Mouse (Mus musculus): ENCODE results near the gene Copz1. TPM values are rescaled to one million over a fixed set of nuclear protein-coding genes. Genes with fewer than 3 reads are reported as not detected.
"Not testable (repeated sequence)": the region's sequence is repeated elsewhere in the genome, so short reads cannot be mapped to it uniquely, and the experiment has no call there.

The Copz1 gene
- total RNA-seq, 2 experiments from 2014 or later, result 91.0 to 96.2 TPM

DNA sequence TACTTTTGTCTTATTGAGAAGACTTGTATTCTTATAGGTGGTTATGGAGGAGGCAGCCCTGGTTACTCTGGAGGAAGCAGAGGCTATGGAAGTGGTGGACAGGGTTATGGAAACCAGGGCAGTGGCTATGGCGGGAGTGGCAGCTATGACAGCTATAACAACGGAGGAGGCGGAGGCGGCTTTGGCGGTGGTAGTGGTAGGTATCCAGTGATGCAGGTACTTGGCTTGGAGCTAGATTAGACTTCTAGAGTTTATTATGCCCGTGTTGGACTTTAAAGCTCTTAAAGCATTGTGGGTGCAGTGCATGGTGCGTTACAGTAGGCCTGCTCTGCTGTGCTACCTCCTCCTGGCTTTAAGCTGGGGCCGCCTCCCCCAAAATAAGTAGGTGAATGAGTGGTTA, 29.6 kb upstream of the Copz1 start:
- no peak for DNase-seq (ENCODE audit: low spot score in 2 of 2)
- no peak for TF ChIP-seq CTCF (conservative IDR thresholded peaks at IDR 0.05)
- H3K27ac ChIP-seq, result no peak overlapping the region
- H3K4me3 ChIP-seq, result no peak overlapping the region; the same call in 1 of the 2 replicates

DNA sequence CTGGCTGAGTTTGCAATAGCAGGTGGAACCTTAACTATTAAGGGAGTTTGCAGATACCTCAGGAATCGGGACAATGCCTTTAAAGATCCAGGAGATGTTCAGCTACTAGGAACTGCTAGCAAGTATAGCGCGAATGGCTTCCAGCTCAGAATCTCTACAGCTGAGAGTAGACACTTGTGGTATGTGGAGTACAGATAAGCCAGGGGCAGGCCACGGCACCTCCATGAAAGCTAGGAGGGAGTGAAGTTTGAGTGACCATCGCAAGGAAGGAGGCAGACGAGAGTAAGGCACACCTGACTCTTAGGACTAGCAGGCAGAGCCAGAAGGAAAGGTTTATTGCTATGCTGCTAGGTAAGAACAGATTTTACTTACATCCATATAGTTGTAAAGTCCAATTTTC, 26.9 kb upstream of the Copz1 start:
- H3K4me3 ChIP-seq, result no peak overlapping the region
- H3K27ac ChIP-seq, result no peak overlapping the region
- no peak for DNase-seq (ENCODE audit: low spot score in 2 of 2)
- TF ChIP-seq CTCF (conservative IDR thresholded peaks at IDR 0.05), result no peak

DNA sequence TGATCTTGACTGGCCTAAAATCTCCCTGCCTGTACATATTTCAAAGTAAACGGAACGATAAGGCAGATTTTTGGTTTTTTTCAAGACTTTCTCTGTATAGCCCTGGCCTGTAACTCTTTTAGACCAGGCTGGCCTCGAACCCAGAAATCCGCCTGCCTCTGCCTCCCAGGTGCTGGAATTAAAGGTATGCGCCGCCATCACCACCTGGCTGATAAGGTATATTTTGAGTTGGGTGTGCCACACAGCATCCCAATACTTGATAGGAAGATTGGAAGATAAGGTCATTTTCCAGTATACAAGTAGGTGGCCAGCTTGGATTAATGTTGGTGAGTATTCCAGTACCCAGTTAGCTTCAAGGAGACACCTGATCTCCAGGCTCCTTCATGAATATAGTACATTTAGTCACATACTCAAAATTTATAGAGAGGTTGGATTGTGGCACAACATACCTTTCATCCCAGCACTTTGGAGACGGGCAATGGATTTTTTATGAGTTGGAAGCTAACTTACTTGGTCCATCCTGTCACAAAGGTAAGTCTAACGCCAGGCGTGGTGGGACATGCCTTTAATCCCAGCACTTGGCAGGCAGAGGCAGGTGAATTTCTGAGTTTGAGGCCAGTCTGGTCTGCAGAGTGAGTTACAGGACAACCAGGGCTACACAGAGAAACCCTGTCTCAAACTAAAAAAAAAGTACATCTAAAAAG, 25.3 kb upstream of the Copz1 start:
- no peak for DNase-seq (ENCODE audit: low spot score in 2 of 2)
- TF ChIP-seq CTCF (conservative IDR thresholded peaks at IDR 0.05), result no peak
- Histone ChIP-seq H3K27ac (no peak overlapping the region), H3K4me3 (no peak overlapping the region)

DNA sequence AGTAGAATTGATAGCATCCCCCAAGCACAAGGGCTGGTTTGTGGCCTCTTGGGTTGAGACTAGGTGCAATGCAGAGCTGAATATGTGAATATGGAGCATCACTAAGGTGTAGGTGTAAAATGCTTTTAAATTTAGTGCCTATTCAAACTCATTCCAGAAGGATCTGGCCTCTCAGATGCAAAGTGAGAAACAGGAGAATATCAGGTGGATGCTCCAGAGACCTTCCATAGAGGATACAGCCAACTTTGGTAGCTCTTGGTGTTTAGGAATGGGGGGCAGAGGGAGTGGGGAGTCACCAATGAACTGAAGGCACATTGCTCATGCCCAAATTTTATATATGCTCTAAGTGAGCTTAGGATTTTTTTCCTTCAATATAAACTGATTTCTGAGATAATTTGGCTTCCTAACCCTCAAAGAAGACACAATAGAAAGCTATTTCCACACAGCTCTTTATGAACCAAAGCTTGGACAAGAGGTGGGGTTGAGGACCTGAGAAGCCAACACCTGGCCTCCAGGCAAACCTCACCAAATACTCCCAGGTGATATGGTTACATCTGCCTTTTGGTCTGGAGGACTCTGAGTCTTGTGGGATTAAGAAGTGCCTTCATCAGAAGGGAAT, 24.6 kb upstream of the Copz1 start:
- Histone ChIP-seq H3K4me3 (no peak overlapping the region), H3K27ac (no peak overlapping the region)
- no peak for TF ChIP-seq CTCF (conservative IDR thresholded peaks at IDR 0.05)
- no peak for DNase-seq (ENCODE audit: low spot score in 2 of 2)

DNA sequence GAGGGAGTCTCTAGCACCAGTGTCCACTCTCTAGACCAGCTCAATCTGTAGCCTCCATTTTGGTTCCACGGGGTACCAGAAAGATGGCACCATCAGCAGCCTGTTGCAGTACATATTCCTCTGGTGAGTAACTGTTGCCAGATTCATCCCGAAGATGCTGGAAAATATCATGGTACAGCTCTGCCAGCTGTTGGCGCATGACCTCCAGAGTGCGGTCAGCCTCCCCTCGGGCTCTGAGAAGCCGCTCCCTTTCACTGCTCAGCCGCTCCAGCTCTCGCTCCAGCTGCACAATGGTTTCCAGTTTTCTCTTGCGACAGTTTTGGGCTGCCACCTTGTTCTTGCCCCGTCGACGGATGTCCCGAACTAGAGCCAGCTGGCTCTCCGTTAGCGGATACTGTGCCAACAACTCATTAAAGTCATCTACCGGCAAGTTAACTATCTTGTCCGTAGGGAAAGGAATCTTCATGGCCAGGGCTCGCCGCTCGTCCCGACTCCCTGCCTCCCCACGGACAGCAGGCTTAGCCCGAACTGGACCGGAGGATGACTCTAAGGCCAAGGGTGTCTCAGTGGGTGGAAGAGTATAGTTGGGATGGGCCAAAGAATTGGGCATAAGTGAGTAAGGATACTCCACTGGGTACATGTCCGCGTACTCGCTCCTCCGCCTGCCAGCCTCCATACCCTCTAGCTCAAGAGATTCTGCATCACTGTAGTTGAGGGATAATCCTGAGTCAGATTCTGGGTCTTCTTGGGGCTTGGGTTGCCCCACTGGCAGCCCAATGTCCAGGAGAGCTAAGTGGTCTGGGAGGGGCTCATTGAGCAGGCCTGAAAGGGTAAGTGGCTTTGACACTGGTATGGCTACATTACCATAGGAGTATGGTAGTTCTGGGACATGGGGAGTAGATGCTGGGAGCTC, 23.9 kb upstream of the Copz1 start:
- no peak overlapping the region for H3K4me3 ChIP-seq
- TF ChIP-seq CTCF (conservative IDR thresholded peaks at IDR 0.05), result no peak
- no peak for DNase-seq (ENCODE audit: low spot score in 2 of 2)
- H3K27ac ChIP-seq, result no peak overlapping the region

DNA sequence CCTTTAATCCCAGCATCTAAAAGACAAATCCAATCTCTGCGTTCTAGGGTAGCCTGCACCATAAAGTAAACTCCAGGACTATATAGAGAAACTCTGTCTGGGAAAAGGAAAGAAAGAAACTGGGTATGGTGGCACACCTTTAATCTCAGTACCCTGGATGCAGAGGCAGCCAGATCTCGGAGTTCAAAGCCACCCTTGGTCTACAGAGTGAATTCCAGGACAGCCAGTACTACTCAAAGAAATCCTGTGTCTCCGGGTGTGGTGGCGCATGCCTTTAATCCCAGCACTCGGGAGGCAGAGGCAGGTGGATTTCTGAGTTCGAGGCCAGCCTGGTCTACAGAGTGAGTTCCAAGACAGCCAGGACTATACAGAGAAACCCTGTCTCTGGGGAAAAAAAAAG, 23.0 kb upstream of the Copz1 start:
- not testable (repeated sequence) for H3K27ac ChIP-seq; H3K4me3 ChIP-seq; DNase-seq (ENCODE audit: low spot score in 2 of 2)

- peak; percentile 92 for TF ChIP-seq CTCF (conservative IDR thresholded peaks at IDR 0.05)
- Histone ChIP-seq H3K4me3 (no peak overlapping the region), H3K27ac (no peak overlapping the region)
- DNase-seq (ENCODE audit: low spot score in 2 of 2), result peak in 1 of 2 experiments; percentile 62
Observed at GRCm38 (mm10) chr15:103250195-103250740, 22.2 kb upstream of the Copz1 start.

GRCm38 (mm10) chr15:103251595-103251994, 20.9 kb upstream of the Copz1 start:
- no peak for DNase-seq (ENCODE audit: low spot score in 2 of 2)
- TF ChIP-seq CTCF (conservative IDR thresholded peaks at IDR 0.05), result no peak
- H3K27ac ChIP-seq, result no peak overlapping the region
- no peak overlapping the region for H3K4me3 ChIP-seq

DNA sequence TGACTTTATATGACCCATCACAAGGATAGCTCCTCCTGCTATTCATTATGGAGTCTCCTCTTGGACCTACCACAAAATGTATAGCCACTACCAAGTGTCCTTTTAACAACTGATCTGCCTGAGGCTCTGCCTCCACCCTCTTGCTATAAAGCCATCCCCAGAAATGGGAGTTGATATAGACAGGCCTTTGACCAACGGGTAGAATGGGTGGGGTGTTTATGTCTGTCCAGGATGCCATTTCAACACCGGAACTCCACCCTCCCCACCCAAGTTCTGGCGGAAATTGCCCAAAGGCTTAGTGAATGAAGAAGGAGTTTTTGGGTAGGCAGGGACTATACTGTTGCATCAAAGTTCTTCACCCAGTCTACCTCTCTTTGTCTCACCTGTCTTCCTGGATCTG, 19.9 kb upstream of the Copz1 start:
- H3K4me3 ChIP-seq, result no peak overlapping the region
- DNase-seq (ENCODE audit: low spot score in 2 of 2), result no peak
- TF ChIP-seq CTCF (conservative IDR thresholded peaks at IDR 0.05), result no peak
- no peak overlapping the region for H3K27ac ChIP-seq

- DNase-seq (ENCODE audit: low spot score in 2 of 2), result no peak
- Histone ChIP-seq H3K27ac (no peak overlapping the region), H3K4me3 (no peak overlapping the region)
- TF ChIP-seq CTCF (conservative IDR thresholded peaks at IDR 0.05), result no peak
Observed at GRCm38 (mm10) chr15:103253352-103253751, 19.2 kb upstream of the Copz1 start.

GRCm38 (mm10) chr15:103255169-103255568, 17.3 kb upstream of the Copz1 start:
- Histone ChIP-seq H3K27ac (no peak overlapping the region), H3K4me3 (peak overlapping the region; percentile 43)
- TF ChIP-seq CTCF (conservative IDR thresholded peaks at IDR 0.05), result peak; percentile 47
- DNase-seq (ENCODE audit: low spot score in 2 of 2), result no peak

DNA sequence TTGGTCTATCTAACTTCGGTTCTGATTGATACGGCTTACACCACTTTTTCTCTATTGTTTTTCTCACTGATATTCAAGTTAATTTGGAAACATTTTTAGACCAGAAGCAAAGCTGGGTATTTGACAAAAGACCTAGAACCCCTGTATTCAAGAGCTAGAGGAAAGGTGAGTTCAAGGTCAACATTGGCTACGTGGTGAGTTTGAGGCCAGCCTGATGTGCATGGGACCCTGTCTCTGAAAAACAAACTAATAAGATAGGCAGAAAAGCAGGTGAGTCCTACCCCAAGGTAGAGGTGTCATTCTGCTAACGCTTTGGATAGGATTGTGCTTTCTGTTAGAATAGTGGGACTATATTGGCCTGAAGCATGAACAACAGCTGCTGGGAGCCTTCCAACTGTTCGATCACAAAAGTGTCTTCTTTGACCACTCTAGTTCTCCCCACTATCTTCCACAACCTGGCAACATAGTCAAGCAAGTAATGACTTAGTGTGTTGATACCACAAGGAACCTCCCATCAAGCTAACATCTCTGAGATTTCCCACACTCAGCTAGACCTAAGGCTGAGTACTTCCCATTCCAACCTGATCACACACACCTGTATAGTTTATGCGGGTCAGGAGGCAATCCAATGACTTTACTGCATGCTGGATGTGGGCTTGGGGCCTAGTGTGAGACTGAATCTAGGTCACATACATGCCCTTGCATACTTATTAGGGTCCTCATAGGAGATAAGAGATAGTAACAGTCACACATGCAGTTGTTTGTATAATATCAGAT, 16.1 kb upstream of the Copz1 start:
- no peak for DNase-seq (ENCODE audit: low spot score in 2 of 2)
- no peak for TF ChIP-seq CTCF (conservative IDR thresholded peaks at IDR 0.05)
- no peak overlapping the region for H3K27ac ChIP-seq
- H3K4me3 ChIP-seq, result no peak overlapping the region
